Mouse (Mus musculus): Measurements from ENCODE around the gene Folr1. TPM values are rescaled to one million over a fixed set of nuclear protein-coding genes. Genes with fewer than 3 reads are reported as not detected.

Folr1 gene
- polyA plus RNA-seq, 1 experiment: 0.56 TPM

DNA sequence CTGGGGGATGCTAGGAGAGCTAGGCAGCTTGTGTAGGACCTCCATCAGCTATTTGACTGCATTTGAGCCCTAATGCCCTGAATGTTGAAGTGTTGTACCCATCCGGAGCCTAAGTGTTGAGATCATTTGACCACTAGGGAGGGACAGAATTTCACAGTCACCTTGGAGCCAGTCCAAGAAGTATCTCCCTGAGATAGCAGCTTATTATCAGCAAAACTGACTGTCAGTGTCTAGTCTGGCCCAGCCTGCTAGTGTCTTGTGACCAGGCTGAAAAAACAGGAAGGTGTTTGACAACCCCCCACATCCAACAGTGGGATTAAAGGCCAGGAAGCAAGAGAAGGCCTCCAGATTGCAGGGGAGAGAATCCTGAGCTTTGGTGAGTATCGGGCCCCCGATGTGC is 708 bp upstream of the Folr1 start:
- Histone ChIP-seq H3K4me3 (ENCODE audit: insufficient read depth, low read length) (no peak overlapping the region), H3K4me1 (ENCODE audit: control insufficient read depth, insufficient read depth, low read length) (no peaks in the 10 kb centered on the region; the same call in 1 of the 2 replicates), H3K27ac (ENCODE audit: insufficient read depth, low read length) (no peak overlapping the region)
- TF ChIP-seq CTCF (IDR thresholded peaks at IDR 0.05; ENCODE audit: borderline replicate concordance, insufficient read depth, low read length) (no peak), POLR2A (IDR thresholded peaks at IDR 0.05; ENCODE audit: low read depth, low read length) (no peak)

DNA sequence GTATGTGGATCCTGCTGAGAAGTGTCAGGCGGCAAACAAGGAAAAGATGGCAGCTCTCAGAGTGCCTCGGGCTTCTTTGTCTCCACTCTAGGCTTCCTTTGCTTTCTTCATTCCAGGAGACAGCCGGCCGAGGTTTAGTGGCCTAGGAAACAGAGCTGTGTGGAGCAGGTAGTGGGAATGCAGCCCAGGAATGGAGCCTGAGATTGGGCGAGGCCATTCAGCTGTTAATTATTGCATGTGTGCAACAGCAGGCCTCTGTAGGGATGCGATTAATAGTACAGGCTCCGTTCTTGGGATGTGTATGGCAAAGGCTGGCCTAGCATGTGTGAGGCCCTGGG is 1.5 kb downstream of the Folr1 start:
- TF ChIP-seq CTCF (IDR thresholded peaks at IDR 0.05; ENCODE audit: borderline replicate concordance, insufficient read depth, low read length) (no peak), POLR2A (IDR thresholded peaks at IDR 0.05; ENCODE audit: low read depth, low read length) (no peak)
- no peak overlapping the region for H3K4me3 ChIP-seq (ENCODE audit: insufficient read depth, low read length)
- H3K4me1 ChIP-seq (ENCODE audit: control insufficient read depth, insufficient read depth, low read length): no peaks in the 10 kb centered on the region; the same call in 1 of the 2 replicates
- no peak overlapping the region for H3K27ac ChIP-seq (ENCODE audit: insufficient read depth, low read length)

DNA sequence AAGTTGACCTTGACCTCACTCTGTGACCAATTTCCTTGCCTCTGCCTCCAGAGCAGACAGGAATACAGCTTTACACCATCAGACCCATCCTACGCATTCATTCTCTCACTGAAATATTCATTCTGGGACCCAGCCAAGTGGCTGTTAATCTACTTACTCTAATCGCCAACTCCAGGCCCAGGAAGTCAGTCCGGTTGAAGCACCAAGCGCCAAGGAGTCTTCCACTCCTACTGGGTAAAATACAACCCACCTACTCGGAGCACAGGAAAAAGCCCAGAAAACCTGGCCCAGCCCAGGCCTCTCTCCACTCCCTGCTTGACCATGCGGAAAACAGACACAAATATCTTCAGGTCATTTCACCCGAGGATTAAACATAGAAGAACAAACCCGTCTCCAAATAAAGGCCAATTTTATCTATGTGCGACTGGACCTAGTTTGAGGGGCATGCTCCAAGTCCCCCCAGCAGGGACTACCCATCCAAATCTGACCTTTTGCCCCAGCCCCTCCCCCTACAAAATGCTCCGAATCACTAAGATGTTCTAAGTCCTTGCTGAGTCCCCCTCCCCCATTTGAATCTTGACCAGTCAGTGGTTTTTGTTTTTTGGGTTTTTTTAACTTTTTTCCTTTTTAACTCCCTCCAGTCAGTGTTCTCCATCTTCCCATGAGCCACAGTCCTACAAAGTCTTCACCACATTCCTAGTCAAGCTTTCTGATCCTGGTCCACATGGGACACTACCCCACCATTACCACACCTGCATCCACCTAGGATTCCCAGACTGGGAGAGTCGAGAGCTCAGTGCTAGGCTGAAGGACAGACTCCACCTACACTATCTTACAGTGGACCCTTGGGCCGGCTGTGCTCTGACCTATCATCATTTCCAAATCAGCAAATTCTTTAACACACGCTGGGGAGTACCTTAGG is 2.1 kb downstream of the Folr1 start:
- Histone ChIP-seq H3K4me3 (ENCODE audit: insufficient read depth, low read length) (no peak overlapping the region), H3K4me1 (ENCODE audit: control insufficient read depth, insufficient read depth, low read length) (no peaks in the 10 kb centered on the region; the same call in 1 of the 2 replicates), H3K27ac (ENCODE audit: insufficient read depth, low read length) (no peak overlapping the region)
- no peak for TF ChIP-seq CTCF (IDR thresholded peaks at IDR 0.05; ENCODE audit: borderline replicate concordance, insufficient read depth, low read length)
- no peak for TF ChIP-seq POLR2A (IDR thresholded peaks at IDR 0.05; ENCODE audit: low read depth, low read length)

DNA sequence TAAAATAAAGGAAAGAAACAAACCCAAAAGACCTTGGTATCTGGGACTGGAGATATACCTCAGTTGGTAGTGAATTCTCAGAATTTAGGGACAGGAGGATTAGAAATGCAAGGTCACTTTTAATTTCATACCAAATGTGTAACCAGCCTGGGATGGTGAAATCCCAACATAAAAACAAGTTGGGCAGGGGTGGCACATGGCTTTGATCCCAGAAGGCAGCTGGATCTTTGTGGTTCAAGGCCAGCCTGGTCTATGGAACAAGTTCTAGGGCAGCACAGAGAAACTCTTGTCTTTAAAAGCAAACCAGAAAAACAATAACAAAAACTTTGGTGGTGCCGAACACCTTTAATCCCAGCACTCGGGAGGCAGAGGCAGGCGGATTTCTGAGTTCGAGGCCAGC is 3.1 kb downstream of the Folr1 start:
- no peak overlapping the region for H3K27ac ChIP-seq (ENCODE audit: insufficient read depth, low read length)
- H3K4me1 ChIP-seq (ENCODE audit: control insufficient read depth, insufficient read depth, low read length): no peaks in the 10 kb centered on the region; the same call in 1 of the 2 replicates
- no peak overlapping the region for H3K4me3 ChIP-seq (ENCODE audit: insufficient read depth, low read length)
- TF ChIP-seq POLR2A (IDR thresholded peaks at IDR 0.05; ENCODE audit: low read depth, low read length) (no peak), CTCF (IDR thresholded peaks at IDR 0.05; ENCODE audit: borderline replicate concordance, insufficient read depth, low read length) (no peak)

DNA sequence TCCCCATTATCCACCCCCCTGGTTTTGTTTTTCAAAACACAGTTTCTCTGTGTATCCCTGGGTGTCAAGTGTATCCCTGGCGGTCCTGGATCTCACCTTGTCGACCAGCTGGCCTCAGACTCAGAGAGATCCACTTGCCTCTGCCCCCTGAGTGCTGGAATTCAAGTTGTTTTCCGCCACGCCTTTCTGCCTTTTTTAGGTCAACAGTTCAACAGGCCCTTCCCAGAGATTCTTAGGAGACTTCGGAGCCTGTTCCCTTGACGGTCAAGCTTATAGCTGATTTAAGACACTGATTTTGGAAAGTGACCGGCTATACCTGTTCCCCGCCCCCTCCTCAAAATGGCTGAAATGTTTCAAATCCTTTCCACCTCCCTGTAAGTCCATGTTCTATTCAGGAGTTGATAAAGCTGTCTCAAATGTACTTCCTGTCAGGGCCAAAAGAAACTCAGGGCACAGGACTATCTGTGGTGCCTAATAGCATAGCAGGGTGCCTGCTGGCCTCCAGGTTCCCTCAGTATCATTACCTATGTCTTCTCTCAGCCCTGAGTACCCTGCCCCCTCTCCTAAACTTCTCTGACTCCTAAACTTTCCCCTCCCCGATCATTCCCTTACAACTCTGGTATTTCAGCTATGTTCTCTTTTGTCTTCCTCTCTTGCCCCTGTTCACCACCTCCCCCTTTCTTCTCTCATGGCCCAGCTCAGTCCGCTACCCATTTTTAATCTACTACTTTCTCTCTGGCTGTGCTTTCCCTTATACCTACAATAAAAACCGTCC is 3.9 kb downstream of the Folr1 start:
- Histone ChIP-seq H3K4me3 (ENCODE audit: insufficient read depth, low read length) (no peak overlapping the region), H3K27ac (ENCODE audit: insufficient read depth, low read length) (no peak overlapping the region), H3K4me1 (ENCODE audit: control insufficient read depth, insufficient read depth, low read length) (no peaks in the 10 kb centered on the region; the same call in 1 of the 2 replicates)
- TF ChIP-seq CTCF (IDR thresholded peaks at IDR 0.05; ENCODE audit: borderline replicate concordance, insufficient read depth, low read length): no peak
- TF ChIP-seq POLR2A (IDR thresholded peaks at IDR 0.05; ENCODE audit: low read depth, low read length): no peak

DNA sequence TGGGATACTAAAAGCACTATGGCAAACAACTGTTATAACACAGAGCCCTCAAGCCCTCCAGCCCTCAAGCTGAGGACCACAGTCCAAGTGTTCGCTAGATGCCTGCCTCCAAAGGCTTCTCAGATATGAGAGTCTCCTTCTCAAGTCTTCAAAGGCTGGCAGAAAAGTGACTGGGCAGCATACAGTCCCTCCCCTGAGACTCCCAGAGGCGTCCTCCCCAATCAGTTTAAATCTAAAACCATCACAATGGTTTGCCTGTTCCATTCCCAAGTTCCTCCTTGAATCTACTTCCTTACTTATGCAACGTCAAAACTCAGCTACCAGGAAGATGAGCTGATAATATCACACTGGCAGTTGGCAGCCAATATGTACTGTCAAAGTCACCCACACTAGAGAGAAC is 7.2 kb downstream of the Folr1 start, which contains the start of gene Anapc15:
Anapc15 (plus strand) TSS at position 301 of the 400 bp plus-strand sequence.
- TF ChIP-seq POLR2A (IDR thresholded peaks at IDR 0.05; ENCODE audit: low read depth, low read length) (no peak), CTCF (IDR thresholded peaks at IDR 0.05; ENCODE audit: borderline replicate concordance, insufficient read depth, low read length) (no peak)
- H3K4me3 ChIP-seq (ENCODE audit: insufficient read depth, low read length): no peak within 1 kb of the TSS

DNA sequence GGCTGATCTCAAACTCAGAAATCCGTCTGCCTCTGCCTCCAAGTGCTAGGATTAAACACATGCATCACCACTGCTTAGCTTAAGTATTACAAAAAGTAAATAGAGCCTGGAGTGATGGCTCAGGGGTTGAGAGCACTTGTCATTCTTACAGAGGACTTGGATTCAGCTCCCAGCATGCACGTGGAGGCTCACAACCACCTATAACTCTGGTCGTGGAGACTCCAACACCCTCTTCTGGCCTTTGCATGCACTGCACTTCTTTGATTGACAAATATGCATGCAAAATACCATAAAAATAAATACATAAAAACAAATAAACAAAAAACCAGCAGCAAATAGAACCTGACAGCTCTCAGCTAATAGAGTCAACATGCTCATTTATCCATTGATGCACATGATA is 8.3 kb downstream of the Folr1 start:
- no peak for TF ChIP-seq CTCF (IDR thresholded peaks at IDR 0.05; ENCODE audit: borderline replicate concordance, insufficient read depth, low read length)
- no peak for TF ChIP-seq POLR2A (IDR thresholded peaks at IDR 0.05; ENCODE audit: low read depth, low read length)

More for the DNA sequence above, 7.2 kb downstream of the Folr1 start, which contains the start of gene Anapc15:
- Histone ChIP-seq H3K4me1 (ENCODE audit: control insufficient read depth, insufficient read depth, low read length) (no peaks in the 10 kb centered on the region; the same call in 1 of the 2 replicates), H3K27ac (ENCODE audit: insufficient read depth, low read length) (no peak within 1 kb of the TSS)

DNA sequence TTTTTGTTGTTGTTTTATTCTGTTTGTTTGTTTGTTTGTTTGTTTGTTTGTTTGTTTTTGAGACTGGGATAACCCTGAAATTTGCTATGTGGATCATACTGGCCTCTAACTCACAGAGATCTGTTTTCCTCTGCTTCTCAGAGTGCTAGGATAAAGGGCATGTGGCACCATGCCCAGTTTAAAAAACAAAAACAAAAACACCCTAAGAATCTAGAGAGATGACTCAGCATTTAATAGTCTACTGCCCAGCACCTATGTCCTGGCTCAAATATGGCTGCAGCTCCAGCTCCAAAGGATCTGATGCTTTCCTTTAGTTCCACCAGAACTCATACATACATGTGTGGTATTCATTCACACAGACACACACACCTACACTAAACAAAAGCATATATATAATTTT is 9.6 kb downstream of the Folr1 start:
- Histone ChIP-seq H3K27ac (ENCODE audit: insufficient read depth, low read length) (no peak overlapping the region), H3K4me3 (ENCODE audit: insufficient read depth, low read length) (no peak overlapping the region)
- no peak for TF ChIP-seq CTCF (IDR thresholded peaks at IDR 0.05; ENCODE audit: borderline replicate concordance, insufficient read depth, low read length)
- TF ChIP-seq POLR2A (IDR thresholded peaks at IDR 0.05; ENCODE audit: low read depth, low read length): no peak

More for the DNA sequence above, 8.3 kb downstream of the Folr1 start:
- Histone ChIP-seq H3K4me1 (ENCODE audit: control insufficient read depth, insufficient read depth, low read length) (no peaks in the 10 kb centered on the region; the same call in 1 of the 2 replicates), H3K27ac (ENCODE audit: insufficient read depth, low read length) (no peak overlapping the region), H3K4me3 (ENCODE audit: insufficient read depth, low read length) (no peak overlapping the region)

DNA sequence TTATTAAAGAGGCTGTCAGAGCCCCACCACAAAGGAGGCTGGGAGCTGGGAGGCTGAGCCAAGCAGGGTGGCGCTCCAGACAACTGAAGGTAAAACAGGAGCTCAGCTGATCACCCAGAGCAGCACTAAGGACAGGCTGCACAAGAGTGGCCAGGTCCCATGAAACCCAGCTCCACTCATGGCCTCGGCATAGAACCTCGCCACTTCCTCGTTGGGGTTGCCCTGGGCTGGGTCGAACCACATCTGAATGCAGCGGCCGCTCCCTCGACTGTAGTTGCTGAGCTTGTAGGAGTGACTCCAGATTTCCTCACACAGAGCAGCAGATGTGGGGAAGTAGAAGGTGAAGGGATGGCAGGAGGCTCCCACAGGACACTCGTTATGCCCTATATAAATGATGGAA is 12.2 kb downstream of the Folr1 start:
- no peak overlapping the region for H3K4me3 ChIP-seq (ENCODE audit: insufficient read depth, low read length)
- H3K4me1 ChIP-seq (ENCODE audit: control insufficient read depth, insufficient read depth, low read length): 0 out of 2 replicates have a peak, but pooled peaks cover 5% of the 10 kb centered on the region
- no peak for TF ChIP-seq POLR2A (IDR thresholded peaks at IDR 0.05; ENCODE audit: low read depth, low read length)
- no peak for TF ChIP-seq CTCF (IDR thresholded peaks at IDR 0.05; ENCODE audit: borderline replicate concordance, insufficient read depth, low read length)

More for the DNA sequence above, 9.6 kb downstream of the Folr1 start:
- no peaks in the 10 kb centered on the region for H3K4me1 ChIP-seq (ENCODE audit: control insufficient read depth, insufficient read depth, low read length)

More for the DNA sequence above, 12.2 kb downstream of the Folr1 start:
- no peak overlapping the region for H3K27ac ChIP-seq (ENCODE audit: insufficient read depth, low read length)

Measured in embryonic fibroblast, embryonic 13.5 days (primary cell).